Mouse (Mus musculus): ENCODE results near the gene Fbxl17. TPM values are rescaled to one million over a fixed set of nuclear protein-coding genes. Genes with fewer than 3 reads are reported as not detected.

The Fbxl17 gene
- polyA plus RNA-seq, 1 experiment from 2014 or later: 3.0 TPM

GRCm38 (mm10) chr17:63159196-63159595 lies 340.6 kb downstream of the Fbxl17 start:
- no peaks in the 10 kb centered on the region for H3K9me3 ChIP-seq (ENCODE audit: control insufficient read depth, low read length)
- H3K27ac ChIP-seq (ENCODE audit: low read depth, low read length): no peak overlapping the region
- DNase-seq (ENCODE audit: low spot score) (no peak), ATAC-seq (replicated peaks; ENCODE audit: low FRiP score) (no peak)
- no peak overlapping the region for H3K4me2 ChIP-seq
- H3K4me3 ChIP-seq (ENCODE audit: low read depth, low read length): no peak overlapping the region
- no peaks in the 10 kb centered on the region; the same call in 1 of the 2 replicates for H3K4me1 ChIP-seq (replicated peaks; ENCODE audit: control insufficient read depth, insufficient read depth, low read length)
- no peak overlapping the region for H3K9ac ChIP-seq (ENCODE audit: low read depth, low read length)
- H3K27me3 ChIP-seq (replicated peaks; ENCODE audit: control insufficient read depth, insufficient read depth, low read length): no peaks in the 10 kb centered on the region
- 64% methylated on average over 7 of the region's 7 CpGs for WGBS
- H3K36me3 ChIP-seq (ENCODE audit: control insufficient read depth, insufficient read depth, low read length): no peaks in the 10 kb centered on the region

DNA sequence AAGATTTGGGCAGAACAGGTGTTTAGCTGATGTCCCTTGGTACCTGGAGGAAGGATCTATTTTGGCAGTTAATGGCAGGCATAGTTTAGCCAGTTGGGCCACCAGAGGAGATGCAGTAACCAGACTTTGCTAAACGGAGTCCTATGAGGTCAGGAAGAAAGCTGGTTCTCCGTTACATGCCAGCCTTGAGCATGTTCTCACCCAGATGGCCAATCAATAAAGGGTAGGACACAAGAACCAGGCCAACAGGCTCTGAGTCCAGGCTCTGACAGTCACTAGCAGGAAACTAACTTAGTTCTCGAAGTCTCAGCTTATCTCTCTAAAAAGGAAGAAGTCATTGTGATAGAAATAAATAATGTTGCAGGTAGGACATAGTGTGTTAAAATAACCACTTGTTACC lies 341.4 kb downstream of the Fbxl17 start:
- H3K4me2 ChIP-seq: no peak overlapping the region
- no peaks in the 10 kb centered on the region for H3K9me3 ChIP-seq (ENCODE audit: control insufficient read depth, low read length)
- H3K27ac ChIP-seq (ENCODE audit: low read depth, low read length): no peak overlapping the region
- ATAC-seq (replicated peaks; ENCODE audit: low FRiP score) (no peak), DNase-seq (ENCODE audit: low spot score) (no peak)
- H3K9ac ChIP-seq (ENCODE audit: low read depth, low read length): no peak overlapping the region
- no peak overlapping the region for H3K4me3 ChIP-seq (ENCODE audit: low read depth, low read length)
- no peaks in the 10 kb centered on the region for H3K4me1 ChIP-seq (replicated peaks; ENCODE audit: control insufficient read depth, insufficient read depth, low read length)
- H3K27me3 ChIP-seq (replicated peaks; ENCODE audit: control insufficient read depth, insufficient read depth, low read length): no peaks in the 10 kb centered on the region
- WGBS: 55% methylated on average over 3 of the region's 3 CpGs
- no peaks in the 10 kb centered on the region for H3K36me3 ChIP-seq (ENCODE audit: control insufficient read depth, insufficient read depth, low read length)

- no peaks in the 10 kb centered on the region for H3K36me3 ChIP-seq (ENCODE audit: control insufficient read depth, insufficient read depth, low read length)
- no peak overlapping the region for H3K27ac ChIP-seq (ENCODE audit: low read depth, low read length)
- H3K4me3 ChIP-seq (ENCODE audit: low read depth, low read length): no peak overlapping the region
- WGBS: 80% methylated on average over 6 of the region's 6 CpGs
- no peaks in the 10 kb centered on the region for H3K9me3 ChIP-seq (ENCODE audit: control insufficient read depth, low read length)
- no peaks in the 10 kb centered on the region for H3K27me3 ChIP-seq (replicated peaks; ENCODE audit: control insufficient read depth, insufficient read depth, low read length)
- no peaks in the 10 kb centered on the region for H3K4me1 ChIP-seq (replicated peaks; ENCODE audit: control insufficient read depth, insufficient read depth, low read length)
- no peak for ATAC-seq (replicated peaks; ENCODE audit: low FRiP score)
- no peak for DNase-seq (ENCODE audit: low spot score)
- H3K9ac ChIP-seq (ENCODE audit: low read depth, low read length): no peak overlapping the region
- no peak overlapping the region for H3K4me2 ChIP-seq
Observed at GRCm38 (mm10) chr17:63157906-63158305, 341.9 kb downstream of the Fbxl17 start.

- WGBS: 92% methylated on average over 7 of the region's 7 CpGs
- H3K36me3 ChIP-seq (ENCODE audit: control insufficient read depth, insufficient read depth, low read length): no peaks in the 10 kb centered on the region
- H3K4me1 ChIP-seq (replicated peaks; ENCODE audit: control insufficient read depth, insufficient read depth, low read length): no peaks in the 10 kb centered on the region
- ATAC-seq (replicated peaks; ENCODE audit: low FRiP score) (no peak), DNase-seq (ENCODE audit: low spot score) (no peak)
- H3K9ac ChIP-seq (ENCODE audit: low read depth, low read length): no peak overlapping the region
- no peaks in the 10 kb centered on the region for H3K9me3 ChIP-seq (ENCODE audit: control insufficient read depth, low read length)
- H3K4me2 ChIP-seq: no peak overlapping the region
- no peaks in the 10 kb centered on the region for H3K27me3 ChIP-seq (replicated peaks; ENCODE audit: control insufficient read depth, insufficient read depth, low read length)
- no peak overlapping the region for H3K27ac ChIP-seq (ENCODE audit: low read depth, low read length)
- no peak overlapping the region for H3K4me3 ChIP-seq (ENCODE audit: low read depth, low read length)
Observed at GRCm38 (mm10) chr17:63157019-63157418, 342.8 kb downstream of the Fbxl17 start.

GRCm38 (mm10) chr17:63146514-63146913 lies 353.3 kb downstream of the Fbxl17 start:
- H3K9ac ChIP-seq (ENCODE audit: low read depth, low read length): no peak overlapping the region
- H3K9me3 ChIP-seq (ENCODE audit: control insufficient read depth, low read length): no peaks in the 10 kb centered on the region
- WGBS: 67% methylated on average over 2 of the region's 2 CpGs
- H3K4me3 ChIP-seq (ENCODE audit: low read depth, low read length): no peak overlapping the region
- H3K27me3 ChIP-seq (replicated peaks; ENCODE audit: control insufficient read depth, insufficient read depth, low read length): no peaks in the 10 kb centered on the region
- no peak for DNase-seq (ENCODE audit: low spot score)
- no peak overlapping the region for H3K4me2 ChIP-seq
- 0 out of 2 replicates have a peak, but pooled peaks cover 8% of the 10 kb centered on the region for H3K4me1 ChIP-seq (replicated peaks; ENCODE audit: control insufficient read depth, insufficient read depth, low read length)
- H3K27ac ChIP-seq (ENCODE audit: low read depth, low read length): no peak overlapping the region
- H3K36me3 ChIP-seq (ENCODE audit: control insufficient read depth, insufficient read depth, low read length): no peaks in the 10 kb centered on the region
- ATAC-seq (replicated peaks; ENCODE audit: low FRiP score): no peak

DNA sequence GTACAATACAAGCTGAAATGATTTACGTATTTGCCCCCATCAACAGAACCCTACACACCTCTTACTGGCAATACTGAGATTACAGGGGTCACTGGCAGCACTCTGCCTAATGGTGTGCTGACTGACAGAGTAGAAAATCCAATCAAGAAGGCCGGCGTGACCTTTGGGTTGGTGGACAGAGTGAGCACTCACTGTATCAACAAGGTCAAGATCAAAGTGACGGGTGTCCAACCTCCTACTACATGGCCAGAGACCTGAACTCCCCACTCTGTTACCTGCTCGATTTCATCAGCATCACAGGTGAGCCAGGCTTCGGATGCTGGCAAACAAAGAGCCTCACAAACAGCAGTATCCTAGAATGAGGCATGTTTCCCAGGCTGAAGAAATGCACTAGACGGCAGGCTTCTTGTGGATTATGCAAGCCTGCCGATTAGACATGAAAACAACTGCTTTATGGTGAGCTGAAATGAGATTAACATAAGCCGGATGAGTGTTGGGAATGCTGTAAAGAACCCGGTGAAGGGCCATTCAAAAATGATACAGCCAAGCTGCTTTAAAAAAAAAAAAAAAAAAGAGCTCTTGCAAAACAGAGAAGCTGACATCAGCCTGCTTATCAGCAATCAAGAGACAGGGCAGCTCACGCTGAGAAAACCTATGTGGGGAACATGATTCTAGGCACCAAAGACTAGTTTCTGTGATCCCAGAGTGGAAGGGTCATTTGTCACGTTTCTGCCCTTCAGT lies 353.9 kb downstream of the Fbxl17 start:
- no peak for ATAC-seq (replicated peaks; ENCODE audit: low FRiP score)
- DNase-seq (ENCODE audit: low spot score): no peak
- no peak overlapping the region for H3K4me3 ChIP-seq (ENCODE audit: low read depth, low read length)
- H3K27me3 ChIP-seq (replicated peaks; ENCODE audit: control insufficient read depth, insufficient read depth, low read length): no peaks in the 10 kb centered on the region
- H3K36me3 ChIP-seq (ENCODE audit: control insufficient read depth, insufficient read depth, low read length): no peaks in the 10 kb centered on the region
- WGBS: 49% methylated on average over 12 of the region's 12 CpGs
- 0 out of 2 replicates have a peak, but pooled peaks cover 8% of the 10 kb centered on the region for H3K4me1 ChIP-seq (replicated peaks; ENCODE audit: control insufficient read depth, insufficient read depth, low read length)
- no peaks in the 10 kb centered on the region for H3K9me3 ChIP-seq (ENCODE audit: control insufficient read depth, low read length)
- H3K4me2 ChIP-seq: no peak overlapping the region
- H3K9ac ChIP-seq (ENCODE audit: low read depth, low read length): no peak overlapping the region
- no peak overlapping the region for H3K27ac ChIP-seq (ENCODE audit: low read depth, low read length)

DNA sequence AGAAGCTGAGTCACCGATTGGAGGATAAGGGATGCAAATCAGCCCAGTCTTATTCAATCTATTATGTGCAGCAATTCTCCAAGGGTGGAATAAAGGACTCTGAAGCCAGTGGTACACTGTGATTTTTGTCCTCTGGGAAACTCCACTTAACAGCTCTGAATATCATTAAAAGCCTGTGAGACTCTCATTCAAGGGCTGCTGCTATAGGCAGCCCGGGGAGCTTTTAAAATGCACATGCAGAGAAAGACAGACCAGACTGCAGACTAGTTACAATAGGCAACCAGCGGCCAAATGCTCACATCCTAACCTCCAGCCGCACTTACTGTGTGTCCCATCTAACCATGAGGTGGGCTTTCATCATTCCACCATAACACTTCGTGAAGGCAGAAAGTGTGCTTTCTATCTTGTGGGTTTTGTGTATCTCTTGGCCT lies 354.5 kb downstream of the Fbxl17 start:
- Histone ChIP-seq H3K27ac (ENCODE audit: low read depth, low read length) (no peak overlapping the region), H3K4me2 (no peak overlapping the region), H3K36me3 (ENCODE audit: control insufficient read depth, insufficient read depth, low read length) (no peaks in the 10 kb centered on the region), H3K9me3 (ENCODE audit: control insufficient read depth, low read length) (no peaks in the 10 kb centered on the region), H3K9ac (ENCODE audit: low read depth, low read length) (no peak overlapping the region), H3K4me3 (ENCODE audit: low read depth, low read length) (no peak overlapping the region), H3K4me1 (replicated peaks; ENCODE audit: control insufficient read depth, insufficient read depth, low read length) (0 out of 2 replicates have a peak, but pooled peaks cover 8% of the 10 kb centered on the region), H3K27me3 (replicated peaks; ENCODE audit: control insufficient read depth, insufficient read depth, low read length) (no peaks in the 10 kb centered on the region)
- ATAC-seq (replicated peaks; ENCODE audit: low FRiP score): no peak
- DNase-seq (ENCODE audit: low spot score): no peak
- WGBS: 63% methylated on average over 5 of the region's 5 CpGs

DNA sequence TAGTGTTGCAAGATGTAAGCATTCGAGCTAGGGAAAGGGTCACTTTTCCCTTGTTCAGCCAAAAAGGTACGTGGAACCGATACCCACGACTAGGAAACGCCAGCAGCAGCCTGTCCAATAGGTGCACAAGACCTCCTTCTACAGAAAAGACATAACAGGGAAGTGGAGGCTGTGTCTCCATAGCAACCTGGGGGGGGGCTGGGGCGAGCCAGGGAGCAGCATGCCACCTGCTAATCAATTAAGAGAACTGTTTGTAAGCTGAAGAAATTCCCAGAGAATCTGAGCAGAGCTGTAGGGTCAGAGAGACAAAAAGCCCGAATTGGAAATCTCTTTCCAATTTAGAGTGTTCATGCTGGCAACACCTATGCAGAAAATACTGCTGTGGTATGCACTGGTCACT lies 356.0 kb downstream of the Fbxl17 start:
- H3K4me1 ChIP-seq (replicated peaks; ENCODE audit: control insufficient read depth, insufficient read depth, low read length): 0 out of 2 replicates have a peak, but pooled peaks cover 8% of the 10 kb centered on the region
- H3K4me3 ChIP-seq (ENCODE audit: low read depth, low read length): no peak overlapping the region
- no peak for ATAC-seq (replicated peaks; ENCODE audit: low FRiP score)
- H3K27me3 ChIP-seq (replicated peaks; ENCODE audit: control insufficient read depth, insufficient read depth, low read length): no peaks in the 10 kb centered on the region
- no peak overlapping the region for H3K27ac ChIP-seq (ENCODE audit: low read depth, low read length)
- H3K4me2 ChIP-seq: no peak overlapping the region
- 76% methylated on average over 7 of the region's 7 CpGs for WGBS
- DNase-seq (ENCODE audit: low spot score): no peak
- H3K36me3 ChIP-seq (ENCODE audit: control insufficient read depth, insufficient read depth, low read length): no peaks in the 10 kb centered on the region
- no peak overlapping the region for H3K9ac ChIP-seq (ENCODE audit: low read depth, low read length)
- no peaks in the 10 kb centered on the region for H3K9me3 ChIP-seq (ENCODE audit: control insufficient read depth, low read length)

GRCm38 (mm10) chr17:63134805-63135204 lies 365.0 kb downstream of the Fbxl17 start:
- DNase-seq (ENCODE audit: low spot score): no peak
- no peak for ATAC-seq (replicated peaks; ENCODE audit: low FRiP score)
- Histone ChIP-seq H3K4me2 (no peak overlapping the region), H3K9me3 (ENCODE audit: control insufficient read depth, low read length) (no peaks in the 10 kb centered on the region), H3K27me3 (replicated peaks; ENCODE audit: control insufficient read depth, insufficient read depth, low read length) (no peaks in the 10 kb centered on the region), H3K4me3 (ENCODE audit: low read depth, low read length) (no peak overlapping the region), H3K27ac (ENCODE audit: low read depth, low read length) (no peak overlapping the region), H3K9ac (ENCODE audit: low read depth, low read length) (no peak overlapping the region), H3K4me1 (replicated peaks; ENCODE audit: control insufficient read depth, insufficient read depth, low read length) (no peaks in the 10 kb centered on the region), H3K36me3 (ENCODE audit: control insufficient read depth, insufficient read depth, low read length) (no peaks in the 10 kb centered on the region; the same call in 1 of the 2 replicates)
- 82% methylated on average over 5 of the region's 5 CpGs for WGBS
